Mouse (Mus musculus): Measurements from ENCODE around the gene Zkscan8.
A peak's percentile ranks its signal among the peaks of the same experiment; 100 is the strongest.
"Not testable (repeated sequence)": the region's sequence is repeated elsewhere in the genome, so short reads cannot be mapped to it uniquely, and the experiment has no call there.

Gene Zkscan8

DNA sequence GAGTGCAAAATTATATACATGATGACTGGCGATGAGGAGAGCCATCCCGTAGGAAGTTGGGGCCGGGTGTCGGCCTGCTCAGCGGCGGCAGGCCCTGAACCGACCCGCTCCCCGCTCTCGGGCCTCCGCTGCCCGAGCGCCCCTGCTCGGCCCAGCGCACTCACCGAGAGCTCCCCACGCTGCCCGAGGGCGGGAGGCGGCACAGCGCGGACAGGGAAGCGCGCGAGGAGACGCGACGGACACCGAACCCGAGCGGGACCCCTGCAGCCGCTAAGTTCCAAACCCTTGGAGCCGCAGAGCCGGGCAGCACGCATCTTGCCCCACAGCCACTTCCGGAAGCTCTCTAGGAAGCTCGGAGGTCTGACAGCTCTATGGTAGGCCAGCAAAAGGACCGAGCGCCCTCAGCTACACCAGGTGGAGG, at the start of gene Zkscan8:
Gene Zkscan8 (minus strand): TSS at position 340 of the 421 bp plus-strand sequence.
- ATAC-seq (ENCODE audit: insufficient number of reproducible peaks, low FRiP score, low TSS enrichment), result peak; percentile 100

DNA sequence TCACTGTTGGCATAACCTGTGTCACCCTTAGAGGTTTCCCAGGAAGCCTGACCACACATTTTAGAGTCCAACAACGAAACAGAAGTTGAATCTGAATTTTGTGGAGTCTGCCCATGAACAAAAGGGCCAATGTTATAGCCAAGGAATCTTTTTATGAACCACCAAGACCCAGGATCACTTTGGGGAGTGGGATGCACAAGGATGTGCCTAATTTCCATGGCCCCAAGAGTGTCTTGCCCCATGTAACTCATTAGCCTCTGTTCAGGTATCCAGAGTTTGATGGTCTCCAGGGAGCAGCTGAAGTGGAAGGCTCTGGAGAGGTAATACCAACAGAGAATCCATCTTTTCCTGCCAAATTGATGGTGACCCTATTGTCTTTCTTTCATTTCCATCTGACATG, 28.9 kb upstream of the Zkscan8 start, which contains the start of gene Olfr1535:
Gene Olfr1535 (minus strand): TSS at position 101 of the 400 bp plus-strand sequence.
- ATAC-seq (ENCODE audit: insufficient number of reproducible peaks, low FRiP score, low TSS enrichment), result no peak

DNA sequence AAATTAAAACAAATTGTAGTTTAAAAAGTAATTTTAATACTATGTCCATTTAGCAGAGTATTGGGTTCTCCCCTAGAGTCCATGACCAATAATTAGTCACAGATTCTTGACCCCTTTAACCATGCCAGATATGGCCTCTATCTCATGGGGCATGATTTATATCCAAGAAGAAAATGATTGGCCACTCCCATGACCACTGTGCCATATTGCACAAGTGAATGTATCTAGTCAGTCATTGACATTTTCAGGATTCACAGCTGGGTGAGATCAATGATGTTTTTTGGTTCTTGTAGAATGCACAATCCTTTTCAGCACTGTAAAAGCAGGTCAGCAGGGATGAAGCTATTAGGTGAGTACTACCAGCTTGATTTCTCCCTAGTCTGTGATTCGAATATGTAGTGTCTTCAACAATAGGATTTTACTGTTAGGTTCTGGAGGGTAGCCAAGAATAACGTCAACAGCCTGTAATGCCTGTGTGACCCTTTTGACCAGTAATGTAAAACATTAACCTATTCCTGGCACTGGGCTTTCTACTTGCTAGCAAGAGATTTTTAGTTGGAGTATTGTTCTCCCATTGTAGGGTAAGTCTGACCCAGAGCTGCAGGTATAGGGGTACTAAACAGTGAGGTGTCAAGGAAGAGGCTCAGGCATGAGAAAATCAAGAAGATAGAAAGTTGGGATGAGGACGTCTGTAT, 19.6 kb upstream of the Zkscan8 start:
- no peak for ATAC-seq (ENCODE audit: insufficient number of reproducible peaks, low FRiP score, low TSS enrichment)

GRCm38 (mm10) chr13:21549487-21549886, 18.6 kb upstream of the Zkscan8 start:
- no peak for ATAC-seq (ENCODE audit: insufficient number of reproducible peaks, low FRiP score, low TSS enrichment)

DNA sequence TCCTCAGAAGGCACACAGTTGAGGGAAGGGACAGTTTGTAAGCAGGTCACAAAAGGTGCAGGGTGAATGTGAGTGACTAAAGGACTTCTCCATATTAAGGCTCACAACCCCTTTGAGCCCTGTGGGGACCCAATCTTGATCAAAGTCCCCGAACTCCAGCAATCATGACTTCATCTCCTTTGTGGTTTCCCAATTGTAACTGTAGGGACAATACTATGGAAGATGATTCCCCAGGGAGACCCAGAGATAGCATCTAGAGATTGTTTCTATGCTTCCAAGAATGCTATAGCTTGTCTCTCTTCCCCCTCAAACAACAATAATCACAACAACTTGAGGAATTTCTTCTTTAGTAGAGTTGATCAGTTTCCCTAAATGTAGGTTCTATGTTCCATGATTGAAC, 11.8 kb upstream of the Zkscan8 start, which contains the start of gene Olfr1366:
Gene Olfr1366 (minus strand): TSS at position 101 of the 400 bp plus-strand sequence.
- no peak for ATAC-seq (ENCODE audit: insufficient number of reproducible peaks, low FRiP score, low TSS enrichment)

- no peak for ATAC-seq (ENCODE audit: insufficient number of reproducible peaks, low FRiP score, low TSS enrichment)
These were observed 784 bp downstream of the Zkscan8 start for GRCm38 (mm10) chr13:21530136-21530535.

DNA sequence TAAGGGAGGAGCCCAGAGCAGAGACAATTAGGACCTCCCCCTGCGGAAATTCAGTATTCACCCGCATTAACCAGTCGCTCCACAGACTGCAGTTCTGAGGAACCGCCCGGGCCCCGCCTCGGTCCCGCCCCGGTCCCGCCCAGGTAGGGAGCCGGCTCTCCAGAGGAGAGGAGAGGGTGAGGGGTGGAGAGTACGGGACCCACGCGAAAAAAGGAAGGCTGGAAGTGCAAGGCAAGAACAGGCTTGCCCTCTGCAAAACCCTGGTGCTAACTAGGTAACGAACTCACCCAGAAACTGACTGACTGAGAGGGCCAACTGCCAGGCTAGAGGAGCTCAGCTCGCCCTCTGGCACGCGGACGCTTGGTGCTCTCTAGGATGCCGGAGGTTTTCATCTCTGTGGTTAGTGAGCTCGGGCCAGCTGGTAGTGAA, 24.7 kb downstream of the Zkscan8 start:
- ATAC-seq (ENCODE audit: insufficient number of reproducible peaks, low FRiP score, low TSS enrichment), result peak; percentile 100

DNA sequence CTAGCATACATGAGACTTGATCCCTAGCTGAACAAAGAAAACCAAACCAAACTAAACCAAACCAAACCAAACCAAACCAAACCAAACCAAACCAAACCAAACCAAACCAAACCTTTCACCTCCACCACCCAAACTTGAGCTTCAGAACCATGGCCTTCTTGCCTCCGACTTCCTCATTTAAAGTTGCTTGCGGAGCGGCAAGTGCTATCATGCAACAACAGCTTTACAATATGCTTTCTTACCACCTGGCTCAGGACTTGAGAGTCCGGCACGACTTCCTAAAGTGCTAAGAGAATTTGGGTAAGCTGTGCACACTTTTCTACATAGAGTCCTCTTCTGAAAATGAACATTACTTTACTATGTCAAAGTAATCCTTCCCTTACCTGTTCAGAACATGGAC, 28.6 kb downstream of the Zkscan8 start:
- no peak for ATAC-seq (ENCODE audit: insufficient number of reproducible peaks, low FRiP score, low TSS enrichment)

- not testable (repeated sequence) for ATAC-seq (ENCODE audit: insufficient number of reproducible peaks, low FRiP score, low TSS enrichment)
These were observed 29.7 kb downstream of the Zkscan8 start, which contains the start of gene Gm11273 for GRCm38 (mm10) chr13:21501182-21501581. TSS of gene Gm11273 (minus strand) at chr13:21501418.

DNA sequence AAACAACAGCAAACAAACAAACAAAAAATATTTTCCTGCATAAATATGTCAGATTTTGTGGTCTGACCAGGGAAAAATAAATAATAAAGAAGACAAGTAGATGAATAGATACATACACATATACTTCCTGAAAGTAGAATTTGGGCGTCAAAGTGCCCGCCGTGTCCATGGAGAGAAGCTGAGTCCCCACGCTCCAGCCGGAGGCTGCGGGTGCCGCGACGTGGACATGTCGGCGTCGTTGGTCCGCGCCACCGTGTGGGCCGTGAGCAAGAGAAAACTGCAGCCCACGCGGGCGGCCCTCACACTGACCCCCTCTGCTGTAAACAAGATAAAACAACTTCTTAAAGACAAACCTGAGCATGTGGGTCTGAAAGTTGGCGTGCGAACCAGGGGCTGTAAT, 35.8 kb downstream of the Zkscan8 start, which contains the start of gene AK157302:
Gene AK157302 (plus strand): TSS at position 144 of the 400 bp plus-strand sequence.
- no peak for ATAC-seq (ENCODE audit: insufficient number of reproducible peaks, low FRiP score, low TSS enrichment)

GRCm38 (mm10) chr13:21492847-21493246, 38.1 kb downstream of the Zkscan8 start:
- ATAC-seq (ENCODE audit: insufficient number of reproducible peaks, low FRiP score, low TSS enrichment), result no peak

DNA sequence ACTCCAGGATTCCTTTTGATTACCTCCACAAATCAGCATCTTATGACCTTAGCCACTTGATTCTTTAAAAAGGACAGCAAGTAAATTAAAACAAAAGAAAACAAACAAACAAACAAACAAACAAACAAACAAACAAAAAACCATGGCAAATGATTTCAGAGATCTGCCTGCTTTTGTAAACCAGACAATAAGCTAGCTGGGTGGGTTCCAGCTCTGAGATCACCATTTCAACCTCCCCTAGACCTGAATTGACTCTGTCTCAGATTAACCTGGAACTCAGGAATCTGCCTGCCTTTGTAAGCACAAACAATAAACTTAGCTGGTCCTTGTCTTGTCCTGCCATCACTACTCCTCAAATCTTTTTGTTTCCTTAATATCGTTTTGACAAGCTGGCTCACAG, 44.0 kb downstream of the Zkscan8 start:
- ATAC-seq (ENCODE audit: insufficient number of reproducible peaks, low FRiP score, low TSS enrichment), result no peak

DNA sequence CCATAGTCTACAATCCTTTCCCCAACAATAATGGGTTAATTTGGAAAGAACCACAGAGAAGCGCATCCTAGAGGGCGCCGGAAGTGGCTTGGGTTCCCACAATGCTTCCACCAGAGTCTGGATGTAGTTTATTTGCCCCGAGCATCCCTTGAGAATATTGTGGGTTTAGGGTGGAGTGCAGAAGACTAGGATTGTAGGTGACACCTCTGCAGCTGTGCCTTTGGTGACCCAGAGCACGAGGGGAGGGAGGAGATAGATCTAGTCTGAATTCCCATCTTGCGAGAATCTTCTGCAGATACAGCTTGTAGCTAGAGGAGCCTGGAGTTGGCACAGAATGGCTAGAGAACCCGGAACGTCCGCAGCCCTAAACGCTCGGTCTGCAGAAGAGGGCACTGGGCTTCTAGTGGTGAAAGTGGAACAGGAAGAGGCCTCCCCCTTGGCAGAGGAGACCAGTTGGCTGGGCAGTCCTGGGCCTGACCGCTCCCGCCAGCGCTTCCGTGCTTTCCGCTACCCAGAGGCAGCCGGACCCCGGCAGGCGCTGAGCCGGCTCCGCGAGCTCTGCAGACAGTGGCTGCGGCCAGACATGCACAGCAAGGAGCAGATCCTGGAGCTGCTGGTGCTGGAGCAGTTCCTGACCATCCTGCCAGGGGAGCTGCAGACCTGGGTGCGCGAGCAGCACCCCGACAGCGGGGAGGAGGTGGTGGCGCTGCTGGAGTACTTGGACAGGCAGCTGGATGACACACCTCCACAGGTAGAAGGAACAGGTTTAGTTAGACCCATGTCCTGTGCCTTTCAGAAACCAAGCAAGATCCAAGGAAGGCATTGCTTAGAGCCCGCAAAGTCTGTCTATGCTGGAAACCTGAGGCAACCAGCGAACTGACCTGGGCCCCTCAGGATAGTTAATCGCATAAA, 51.9 kb downstream of the Zkscan8 start, which contains the start of the genes Zkscan4 and Gm10065:
Gene Zkscan4 (plus strand): TSS at position 149 of the 912 bp plus-strand sequence.
Gene Gm10065 (minus strand): TSS at position 683 of the 912 bp plus-strand sequence.
- ATAC-seq (ENCODE audit: insufficient number of reproducible peaks, low FRiP score, low TSS enrichment), result peak; percentile 94

- no peak for ATAC-seq (ENCODE audit: insufficient number of reproducible peaks, low FRiP score, low TSS enrichment)
These were observed 58.5 kb downstream of the Zkscan8 start for GRCm38 (mm10) chr13:21472427-21472826.

GRCm38 (mm10) chr13:21469097-21469496, 61.8 kb downstream of the Zkscan8 start:
- ATAC-seq (ENCODE audit: insufficient number of reproducible peaks, low FRiP score, low TSS enrichment), result no peak

GRCm38 (mm10) chr13:21468061-21469019, 62.6 kb downstream of the Zkscan8 start, which contains the start of gene Nkapl:
TSS of gene Nkapl (minus strand) at chr13:21468509.
- ATAC-seq (ENCODE audit: insufficient number of reproducible peaks, low FRiP score, low TSS enrichment), result peak; percentile 100

- ATAC-seq (ENCODE audit: insufficient number of reproducible peaks, low FRiP score, low TSS enrichment), result no peak
These were observed 63.6 kb downstream of the Zkscan8 start for GRCm38 (mm10) chr13:21467336-21467735.
